8 mouse cellular contexts compared by ENCODE assay signal in genomic region chr12:108240401-108240890, GRCm38 (mm10). TPM values are rescaled to one million over a fixed set of nuclear protein-coding genes. Genes with fewer than 3 reads are reported as not detected.
A peak's percentile ranks its signal among the peaks of the same experiment; 100 is the strongest.
DNase-seq lines count a peak whose midpoint lies in the region; ATAC-seq lines count a peak whose summit lies in the region.
"Had no signal": no experiment of that assay in that cellular context is flagged by ENCODE, and none has a peak within 500 bp of the region (broad histone marks: within the 10 kb centered on the region; RNA-seq: fewer than 3 reads in every experiment).

No protein-coding gene starts in this region.

- H3K9me3 ChIP-seq in embryonic facial prominence, embryonic 10.5 days = no peaks in the 10 kb centered on the region
- H3K9me3 ChIP-seq in forebrain, embryonic 11.5 days (ENCODE audit: control insufficient read depth, low read length) = no peaks in the 10 kb centered on the region
- H3K9me3 ChIP-seq in hindbrain, embryonic 16.5 days (ENCODE audit: control insufficient read depth, low read length) = no peaks in the 10 kb centered on the region
- H3K9me3 ChIP-seq in midbrain, embryonic 16.5 days (replicated peaks; ENCODE audit: control insufficient read depth, low read length, poor library complexity, severe bottlenecking) = no peaks in the 10 kb centered on the region
- H3K9me3 ChIP-seq: lung, embryonic 15.5 days had no signal

- peak overlapping the region; percentile 86 for H3K27ac ChIP-seq in embryonic facial prominence, embryonic 10.5 days (replicated peaks)
- peak overlapping the region; percentile 79 for H3K27ac ChIP-seq in forebrain, embryonic 11.5 days (ENCODE audit: low read depth, low read length)
- peak overlapping the region; percentile 74 for H3K27ac ChIP-seq in hindbrain, embryonic 16.5 days (ENCODE audit: low read depth, low read length)
- H3K27ac ChIP-seq in midbrain, embryonic 16.5 days (ENCODE audit: low read length) = peak overlapping the region; percentile 74

- ATAC-seq in forebrain, embryonic 11.5 days (replicated peaks; ENCODE audit: low FRiP score) = no peak
- ATAC-seq in hindbrain, embryonic 16.5 days = no peak
- no peak for ATAC-seq in midbrain, embryonic 16.5 days

- peak overlapping the region; percentile 61 for H3K9ac ChIP-seq in forebrain, embryonic 11.5 days (ENCODE audit: low read length)
- H3K9ac ChIP-seq in hindbrain, embryonic 16.5 days (ENCODE audit: low read depth, low read length) = peak overlapping the region; percentile 47; the same call in 1 of the 2 replicates
- peak overlapping the region; percentile 54 for H3K9ac ChIP-seq in midbrain, embryonic 16.5 days (ENCODE audit: low read depth, low read length)
- H3K9ac ChIP-seq: lung, embryonic 15.5 days had no signal

- H3K4me1 ChIP-seq in embryonic facial prominence, embryonic 10.5 days = peaks cover 99% of the 10 kb centered on the region
- H3K4me1 ChIP-seq in forebrain, embryonic 11.5 days (replicated peaks; ENCODE audit: control insufficient read depth, insufficient read depth, low read length) = peaks cover 66% of the 10 kb centered on the region
- H3K4me1 ChIP-seq in hindbrain, embryonic 16.5 days (ENCODE audit: control insufficient read depth, insufficient read depth, low read depth, low read length) = peaks cover 80% of the 10 kb centered on the region
- peaks cover 64% of the 10 kb centered on the region for H3K4me1 ChIP-seq in midbrain, embryonic 16.5 days (ENCODE audit: control insufficient read depth, insufficient read depth, low read length)

- H3K4me3 ChIP-seq in embryonic facial prominence, embryonic 10.5 days = peak overlapping the region; percentile 40
- no peak overlapping the region for H3K4me3 ChIP-seq in forebrain, embryonic 11.5 days (ENCODE audit: low read depth, low read length)
- H3K4me3 ChIP-seq in hindbrain, embryonic 16.5 days (ENCODE audit: low read length) = no peak overlapping the region
- no peak overlapping the region for H3K4me3 ChIP-seq in midbrain, embryonic 16.5 days (ENCODE audit: low read depth, low read length)
- H3K4me3 ChIP-seq: lung, embryonic 15.5 days had no signal

- 78% methylated on average over 13 of the region's 13 CpGs for WGBS in embryonic facial prominence, embryonic 10.5 days
- 59% methylated on average over 13 of the region's 13 CpGs for WGBS in forebrain, embryonic 11.5 days
- WGBS in hindbrain, embryonic 16.5 days = 46% methylated on average over 13 of the region's 13 CpGs
- WGBS in midbrain, embryonic 16.5 days = 55% methylated on average over 13 of the region's 13 CpGs

- H3K36me3 ChIP-seq in embryonic facial prominence, embryonic 10.5 days (replicated peaks) = no peaks in the 10 kb centered on the region
- no peaks in the 10 kb centered on the region for H3K36me3 ChIP-seq in forebrain, embryonic 11.5 days (ENCODE audit: control insufficient read depth, insufficient read depth, low read length)
- H3K36me3 ChIP-seq in hindbrain, embryonic 16.5 days (ENCODE audit: control insufficient read depth, insufficient read depth, low read length) = no peaks in the 10 kb centered on the region
- H3K36me3 ChIP-seq in midbrain, embryonic 16.5 days (ENCODE audit: control insufficient read depth, insufficient read depth, low read length) = no peaks in the 10 kb centered on the region
- H3K36me3 ChIP-seq: lung, embryonic 15.5 days had no signal

- H3K4me2 ChIP-seq in forebrain, embryonic 11.5 days (ENCODE audit: low read depth, low read length, severe bottlenecking) = peak overlapping the region; percentile 35
- H3K4me2 ChIP-seq in hindbrain, embryonic 16.5 days (ENCODE audit: low read length) = peak overlapping the region; percentile 20
- H3K4me2 ChIP-seq in midbrain, embryonic 16.5 days (ENCODE audit: low read length) = peak overlapping the region; percentile 31

- DNase-seq in embryonic facial prominence, embryonic 10.5 days (ENCODE audit: low spot score) = no peak
- no peak for DNase-seq in forebrain, embryonic 11.5 days (ENCODE audit: low spot score)
- no peak for DNase-seq in adrenal gland, adult 2 months
- DNase-seq in adrenal gland, postnatal 14 days = no peak
- no peak for DNase-seq in adrenal gland, postnatal 36 days

- H3K27me3 ChIP-seq in embryonic facial prominence, embryonic 10.5 days (replicated peaks; ENCODE audit: low read depth, poor library complexity, severe bottlenecking) = no peaks in the 10 kb centered on the region
- H3K27me3 ChIP-seq in forebrain, embryonic 11.5 days (ENCODE audit: control insufficient read depth, insufficient read depth, low read length) = no peaks in the 10 kb centered on the region
- H3K27me3 ChIP-seq in hindbrain, embryonic 16.5 days (replicated peaks; ENCODE audit: control insufficient read depth, insufficient read depth, low read length) = no peaks in the 10 kb centered on the region
- H3K27me3 ChIP-seq in midbrain, embryonic 16.5 days (ENCODE audit: control insufficient read depth, insufficient read depth, low read depth, low read length) = no peaks in the 10 kb centered on the region
- H3K27me3 ChIP-seq: lung, embryonic 15.5 days had no signal

RNA-seq across cellular contexts. Expression of gene Ccdc85c, which starts 34.8 kb away (rescaled TPM):
- 11.4 and 12.1 TPM in 2 replicates for polyA plus RNA-seq in embryonic facial prominence, embryonic 10.5 days (2016; fragmentation: Nextera tagmentation; extraction: Ambion mirVana)
- 18.0 and 18.8 TPM in 2 replicates for polyA plus RNA-seq in forebrain, embryonic 11.5 days (2014; fragmentation: Nextera tagmentation; extraction: Ambion mirVana)
- polyA plus RNA-seq in hindbrain, embryonic 16.5 days (2015; fragmentation: Nextera tagmentation; extraction: Ambion mirVana) = 7.5 and 10.2 TPM in 2 replicates
- 13.2 and 13.5 TPM in 2 replicates for polyA plus RNA-seq in midbrain, embryonic 16.5 days (2015; fragmentation: Nextera tagmentation; extraction: Ambion mirVana)
- total RNA-seq in adrenal gland, adult 2 months (2021) = 10 to 100 TPM; 19.0 to 26.9 TPM
- polyA plus RNA-seq in adrenal gland, adult 2 months (2012; rRNA removed) = 35.3 and 38.0 TPM in 2 replicates
- 21.6 and 23.0 TPM in 2 replicates for total RNA-seq in adrenal gland, postnatal 14 days (2021)
- total RNA-seq in adrenal gland, postnatal 36 days (2021) = 10 to 100 TPM; 21.6 to 28.8 TPM
